Mouse (Mus musculus) ES-E14 (cell line): ENCODE results near the gene Traf1.

ENCODE experiments used
- CHD2 ChIP-seq: IDR thresholded peaks from 2 replicates; pipeline ENCODE4 v1.6.1; 2014; ENCODE audit warnings: mild to moderate bottlenecking, low read depth, low read length, inconsistent platforms
- HCFC1 ChIP-seq: IDR thresholded peaks from 2 replicates; pipeline ENCODE4 v1.6.1; 2012; ENCODE audit warnings: low read length, inconsistent platforms, borderline replicate concordance; ENCODE audit not compliant: insufficient read depth
- MAFK ChIP-seq: IDR thresholded peaks from 2 replicates; pipeline ENCODE4 v1.6.1; 2014; ENCODE audit warnings: mild to moderate bottlenecking, low read depth, low read length, inconsistent platforms; ENCODE audit not compliant: insufficient read depth
- ZC3H11A ChIP-seq: IDR thresholded peaks from 2 replicates; pipeline ENCODE4 v1.6.1; 2012; ENCODE audit warnings: low read depth, mild to moderate bottlenecking, inconsistent platforms, low read length, borderline replicate concordance
- ZNF384 ChIP-seq: IDR thresholded peaks from 2 replicates; pipeline ENCODE4 v1.6.1; 2012; ENCODE audit warnings: low read depth, low read length, inconsistent platforms

DNA sequence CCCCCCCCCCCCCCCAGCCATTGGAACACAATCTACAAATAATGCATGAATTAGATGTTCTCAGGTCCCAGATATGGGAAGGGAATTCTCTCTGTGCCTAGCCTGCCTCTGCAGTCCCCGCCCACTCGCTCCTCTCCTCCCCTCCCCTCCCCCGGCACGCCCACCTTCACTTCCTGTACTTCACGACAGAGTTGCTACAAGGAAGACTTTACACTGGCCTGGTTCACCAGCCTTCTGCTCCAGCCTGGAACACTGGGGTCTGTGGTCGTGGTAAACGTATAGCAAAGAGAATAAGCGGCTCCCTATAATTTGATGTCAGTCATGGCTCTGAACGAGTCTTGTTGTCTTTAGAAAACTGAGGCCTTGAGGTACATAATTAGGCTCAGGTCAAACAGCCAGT, 3.7 kb upstream of the Traf1 start:
- TF ChIP-seq ZNF384 (no peak), CHD2 (no peak), HCFC1 (no peak), MAFK (no peak), ZC3H11A (no peak)
